Mouse (Mus musculus) embryo, embryonic 9.5 days (tissue): ENCODE data around the gene Gm10128.
"Not testable (repeated sequence)": the region's sequence is repeated elsewhere in the genome, so short reads cannot be mapped to it uniquely, and the experiment has no call there.

Source experiments
- DNase-seq: peaks from one replicate; pipeline ENCODE4 v3.0.0-alpha.2; 2017; ENCODE audit errors: extremely low spot score

The Gm10128 gene

DNA sequence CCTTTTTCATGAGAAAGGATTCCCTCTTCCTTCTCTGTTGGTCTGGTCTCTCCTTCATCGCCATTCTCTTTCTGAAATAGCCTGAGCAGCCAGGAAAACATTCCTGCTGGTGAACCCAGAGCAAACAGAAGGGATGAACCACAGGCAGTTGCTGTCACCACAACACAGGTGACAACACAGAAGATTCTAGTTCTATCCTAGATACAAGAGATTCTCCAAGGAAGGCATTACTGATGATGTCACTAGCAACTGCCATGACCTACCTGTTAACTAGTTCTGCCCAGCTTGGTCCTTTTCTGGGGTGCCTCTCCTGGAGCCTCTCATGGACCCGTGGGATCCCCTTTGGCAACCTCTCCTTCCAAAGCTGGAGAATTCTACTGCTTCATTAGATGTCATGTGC, at the start of gene Gm10128:
TSS of gene Gm10128 (minus strand) at position 101 of the 400 bp plus-strand sequence.
- DNase-seq: not testable (repeated sequence)

DNA sequence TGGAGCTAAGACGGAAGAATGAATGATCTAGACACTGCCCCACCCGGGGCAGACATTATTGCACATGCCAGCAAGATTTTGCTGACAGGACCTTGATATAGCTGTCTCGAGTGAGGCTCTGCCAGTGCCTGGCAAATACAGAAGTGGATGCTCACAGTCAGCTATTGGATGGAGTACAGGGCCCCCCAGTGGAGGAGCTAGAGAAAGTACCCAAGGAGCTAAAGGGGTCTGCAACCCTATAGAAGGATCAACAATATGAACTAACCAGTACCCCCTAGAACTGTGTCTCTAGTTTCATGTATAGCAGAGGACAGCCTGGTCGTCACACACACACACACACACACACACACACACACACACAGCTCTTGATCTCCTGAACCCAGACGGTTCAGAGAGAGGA, 37.4 kb upstream of the Gm10128 start:
- not testable (repeated sequence) for DNase-seq

DNA sequence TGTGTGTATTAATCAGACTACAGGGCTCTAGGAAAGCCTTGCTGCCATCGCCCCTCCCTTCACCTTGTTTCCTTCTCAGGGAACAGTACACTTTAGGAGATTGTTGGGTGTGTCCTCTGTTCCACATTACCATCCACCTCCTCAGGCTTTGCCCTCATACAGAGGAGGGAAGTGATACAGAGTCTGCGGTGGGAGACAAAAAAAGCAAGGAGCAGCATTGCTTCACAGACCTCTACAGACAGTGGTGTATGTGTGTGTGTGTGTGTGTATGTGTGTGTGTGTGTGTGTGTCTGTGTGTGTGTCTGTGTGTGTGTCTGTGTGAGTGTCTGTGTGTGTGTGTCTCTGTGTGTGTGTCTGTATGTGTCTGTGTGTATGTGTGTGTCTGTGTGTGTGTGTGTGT, 18.7 kb upstream of the Gm10128 start:
- not testable (repeated sequence) for DNase-seq

DNA sequence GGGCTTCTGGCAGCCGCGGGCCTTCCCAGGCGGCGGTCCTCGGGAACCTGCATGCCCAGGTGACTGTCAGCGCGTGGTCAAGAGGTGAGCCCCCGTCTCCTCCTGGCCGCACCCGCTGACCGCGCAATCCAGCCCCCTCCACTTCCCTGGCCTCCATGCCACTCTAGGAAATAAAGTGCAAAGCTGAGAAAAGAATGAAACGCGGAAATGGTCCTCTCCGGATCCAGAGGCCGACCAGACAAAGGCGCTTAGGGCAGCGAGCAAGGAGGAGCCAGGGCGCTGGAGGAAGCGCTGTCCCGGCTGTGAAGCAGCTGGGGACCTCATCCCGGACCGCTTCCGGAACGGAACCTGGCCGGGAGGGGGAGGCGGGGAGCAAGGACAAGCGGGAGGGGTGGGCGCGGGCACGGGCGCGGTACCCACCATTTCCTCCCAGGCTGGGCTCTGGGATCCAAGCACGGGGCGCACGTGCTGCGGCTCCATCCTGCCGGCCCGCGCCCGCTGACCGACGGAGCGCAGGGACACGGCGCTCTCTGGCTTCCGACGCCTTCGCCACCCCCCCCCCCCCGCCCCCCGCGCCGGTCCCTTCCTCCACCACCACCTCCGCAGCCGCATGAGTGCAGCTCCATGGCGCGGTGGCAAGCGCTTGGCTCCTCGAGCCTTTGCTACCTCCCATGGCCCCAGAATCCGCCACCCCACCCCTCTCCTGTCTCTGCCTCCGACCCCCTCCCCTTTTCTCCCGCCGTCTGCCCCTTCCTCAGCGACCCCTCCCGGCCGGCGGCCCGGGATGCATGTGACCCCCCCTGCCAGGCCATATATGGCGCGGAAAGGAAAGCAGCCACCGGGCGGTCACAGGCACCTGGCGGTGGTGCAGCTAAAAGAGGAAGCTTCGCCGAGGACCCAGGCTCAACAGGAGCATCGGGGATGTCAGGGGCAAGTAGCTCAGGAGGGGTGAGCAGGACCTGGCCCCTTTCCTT, 14.6 kb upstream of the Gm10128 start:
- DNase-seq: peak; percentile 3

DNA sequence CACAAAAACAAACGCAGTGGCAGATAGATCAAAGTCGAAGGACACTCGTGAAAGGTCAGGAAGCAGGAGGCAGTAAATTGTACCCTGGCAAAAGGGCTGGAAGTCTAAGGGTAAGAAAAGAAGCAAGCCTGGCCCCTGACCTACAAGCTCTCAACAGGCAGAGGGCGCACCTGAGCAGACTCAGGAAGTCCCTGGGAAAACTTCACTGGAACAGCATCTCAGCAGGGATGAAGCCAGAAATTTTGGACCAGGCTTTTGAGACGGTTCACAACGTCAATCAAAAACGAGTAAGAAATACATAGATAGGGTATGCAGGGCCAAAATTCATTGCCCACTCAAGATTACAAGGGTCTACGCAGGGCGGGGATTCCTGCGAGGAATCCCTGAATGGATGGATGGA, 13.7 kb upstream of the Gm10128 start:
- DNase-seq: not testable (repeated sequence)

DNA sequence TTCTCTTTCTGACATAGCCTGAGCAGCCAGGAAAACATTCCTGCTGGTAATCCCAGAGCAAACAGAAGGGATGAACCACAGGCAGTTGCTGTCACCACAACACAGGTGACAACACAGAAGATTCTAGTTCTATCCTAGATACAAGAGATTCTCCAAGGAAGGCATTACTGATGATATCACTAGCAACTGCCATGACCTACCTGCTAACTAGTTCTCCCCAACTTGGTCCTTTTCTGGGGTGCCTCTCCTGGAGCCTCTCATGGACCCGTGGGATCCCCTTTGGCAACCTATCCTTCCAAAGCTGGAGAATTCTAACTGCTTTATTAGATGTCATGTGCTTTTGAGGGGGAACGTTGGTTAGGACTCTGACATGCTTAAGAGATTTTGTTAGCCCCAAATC, 48.3 kb downstream of the Gm10128 start, which contains the start of gene Gm10338:
TSS of gene Gm10338 (minus strand) at position 101 of the 400 bp plus-strand sequence.
- DNase-seq: not testable (repeated sequence)
